Mouse (Mus musculus): ENCODE measurements around the gene Svs1.

GRCm38 (mm10) chr6:49021141-49022012 lies 34.7 kb downstream of the Svs1 start:
- TF ChIP-seq CTCF (IDR thresholded peaks at IDR 0.05; ENCODE audit: low read depth, low read length) (no peak), POLR2A (IDR thresholded peaks at IDR 0.05; ENCODE audit: extremely low read depth, insufficient read depth, low read length) (no peak)

Data from liver, adult 2 months (tissue).